Mouse (Mus musculus) kidney, adult 2 months (tissue): ENCODE data around the gene Tet3. TPM values are rescaled to one million over a fixed set of nuclear protein-coding genes. Genes with fewer than 3 reads are reported as not detected.

ENCODE experiments used
- DNase-seq: peaks from one replicate; pipeline ENCODE4 v3.0.0; 2021
- H3K27ac ChIP-seq: fragments of 200-500 bp; 2 replicates; pipeline ENCODE4 v1.5.1; 2012; ENCODE audit warnings: low read depth, low read length, control low read depth, inconsistent platforms; ENCODE audit not compliant: insufficient read depth
- H3K27me3 ChIP-seq: fragments of 200-500 bp; replicated peaks from 2 replicates; pipeline ENCODE4 v1.6.1; 2012; ENCODE audit warnings: mild to moderate bottlenecking, moderate library complexity, low read length, inconsistent platforms; ENCODE audit not compliant: control insufficient read depth, insufficient read depth
- H3K36me3 ChIP-seq: fragments of 200-500 bp; 2 replicates; pipeline ENCODE4 v1.6.1; 2012; ENCODE audit warnings: mild to moderate bottlenecking, moderate library complexity, low read length, inconsistent platforms; ENCODE audit not compliant: control insufficient read depth, insufficient read depth
- H3K4me1 ChIP-seq: fragments of 200-500 bp; 2 replicates; pipeline ENCODE4 v1.6.1; 2011; ENCODE audit warnings: low read length; ENCODE audit not compliant: control insufficient read depth, insufficient read depth
- H3K4me3 ChIP-seq: fragments of 200-500 bp; 2 replicates; pipeline ENCODE4 v1.5.1; 2011; ENCODE audit warnings: mild to moderate bottlenecking, low read depth, low read length, control low read depth; ENCODE audit not compliant: insufficient read depth
- CTCF ChIP-seq: fragments of 200-500 bp; conservative IDR thresholded peaks from 2 replicates; pipeline ENCODE4 v1.5.1; 2011; ENCODE audit warnings: low read depth, mild to moderate bottlenecking, control low read depth, low read length, moderate library complexity, mixed read lengths; ENCODE audit not compliant: insufficient read depth, insufficient read length
- POLR2A ChIP-seq: fragments of 200-500 bp; IDR thresholded peaks from one replicate; pipeline ENCODE4 v1.6.1; 2011; ENCODE audit warnings: low read depth, low read length, control low read depth
- WGBS: fragments of 180-500 bp; shearing (Covaris S2); methylation state at CpG from one replicate; pipeline ENCODE4 v1.1.7; 2018; 5-methylcytosine and 5-hydroxymethylcytosine counted together
- polyA plus RNA-seq: library from polyadenylated mRNA; depleted of rRNA; stranded (reverse); fragments of >200 nt; gene quantifications from 2 replicates; pipeline ENCODE4 v1.2.3, GENCODE M21; 2012

The Tet3 gene
- polyA plus RNA-seq, 1 experiment, result 8.0 TPM

DNA sequence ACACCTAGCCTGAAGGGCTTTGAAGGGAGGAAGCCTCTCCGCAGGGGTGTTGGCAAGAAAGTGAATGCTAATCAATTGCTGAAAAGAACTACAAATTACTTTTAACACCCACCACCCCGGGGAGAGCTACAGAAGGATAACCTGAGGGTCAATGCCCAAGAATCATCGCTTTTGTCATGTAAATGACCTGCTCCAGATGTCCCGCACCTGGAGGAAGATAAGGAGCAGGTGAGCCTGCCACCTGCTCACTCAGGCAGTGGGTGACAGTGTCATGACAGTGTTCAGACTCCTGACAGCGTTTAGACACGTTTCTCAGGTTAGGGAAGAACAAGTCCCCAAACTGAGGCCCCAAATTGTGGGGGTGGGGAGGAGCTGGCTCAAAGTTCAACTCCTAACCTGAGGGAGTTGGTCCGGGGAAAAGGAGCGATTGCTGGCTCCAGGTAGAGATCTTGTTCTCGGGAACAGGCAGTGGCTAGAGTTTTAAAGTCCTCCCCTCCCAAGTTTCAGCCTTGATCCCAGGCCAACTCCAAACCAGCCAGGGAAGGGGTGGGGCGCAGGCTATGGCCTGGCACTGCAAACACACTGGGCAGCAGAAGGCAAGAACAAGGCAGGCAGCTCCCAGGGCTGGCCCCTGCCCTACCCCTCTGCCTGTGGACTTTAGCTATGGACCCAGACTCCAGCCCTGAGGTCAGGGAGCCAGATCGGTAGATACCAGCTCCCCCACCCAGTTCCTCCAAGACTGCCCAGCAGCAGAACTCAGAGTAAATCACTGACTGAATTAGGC lies 36.8 kb downstream of the Tet3 start:
- Histone ChIP-seq H3K36me3 (no peaks in the 10 kb centered on the region), H3K27me3 (no peaks in the 10 kb centered on the region), H3K27ac (peak overlapping the region; percentile 58), H3K4me3 (no peak overlapping the region), H3K4me1 (peaks cover 35% of the 10 kb centered on the region)
- peak; percentile 95 for DNase-seq
- WGBS, result 25% methylated on average over 11 of the region's 11 CpGs
- TF ChIP-seq CTCF (no peak), POLR2A (no peak)

DNA sequence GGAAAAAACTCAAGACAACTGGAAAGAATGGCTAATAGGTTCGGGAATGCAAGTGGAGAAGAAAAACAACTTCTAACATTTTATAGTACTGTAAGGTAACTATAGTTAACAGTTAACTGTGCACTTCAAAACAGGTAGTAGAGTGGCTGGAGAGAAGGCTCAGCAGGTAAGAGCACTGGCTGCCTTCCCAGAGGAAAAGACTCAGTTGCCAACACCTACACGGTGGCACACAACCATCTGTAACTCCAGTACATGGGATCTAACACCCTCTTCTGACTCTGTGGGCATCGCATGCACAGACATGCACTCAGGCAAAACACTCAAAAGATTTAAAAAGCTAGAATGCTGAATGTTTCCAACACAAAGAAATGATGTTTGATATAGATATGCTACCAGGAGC lies 39.4 kb downstream of the Tet3 start:
- no peaks in the 10 kb centered on the region for H3K27me3 ChIP-seq
- 38% methylated on average over 3 of the region's 3 CpGs for WGBS
- H3K36me3 ChIP-seq, result no peaks in the 10 kb centered on the region
- no peak overlapping the region for H3K4me3 ChIP-seq
- DNase-seq, result peak; percentile 64
- peaks cover 48% of the 10 kb centered on the region for H3K4me1 ChIP-seq
- TF ChIP-seq CTCF (no peak), POLR2A (no peak)
- H3K27ac ChIP-seq, result no peak overlapping the region

- Histone ChIP-seq H3K36me3 (no peaks in the 10 kb centered on the region), H3K27me3 (no peaks in the 10 kb centered on the region), H3K27ac (no peak overlapping the region), H3K4me3 (no peak overlapping the region), H3K4me1 (peaks cover 40% of the 10 kb centered on the region)
- TF ChIP-seq POLR2A (no peak), CTCF (no peak)
- WGBS, result 81% methylated on average over 3 of the region's 3 CpGs
- DNase-seq, result no peak
Measured at GRCm38 (mm10) chr6:83417531-83417930, 41.4 kb downstream of the Tet3 start.

GRCm38 (mm10) chr6:83417104-83417502 lies 41.8 kb downstream of the Tet3 start:
- Histone ChIP-seq H3K4me1 (peaks cover 40% of the 10 kb centered on the region), H3K4me3 (no peak overlapping the region), H3K27ac (no peak overlapping the region), H3K36me3 (no peaks in the 10 kb centered on the region), H3K27me3 (no peaks in the 10 kb centered on the region)
- DNase-seq, result no peak
- WGBS, result 81% methylated on average over 2 of the region's 2 CpGs
- TF ChIP-seq POLR2A (no peak), CTCF (no peak)

GRCm38 (mm10) chr6:83416261-83417103 lies 42.4 kb downstream of the Tet3 start:
- no peak for DNase-seq

GRCm38 (mm10) chr6:83415356-83415940 lies 43.4 kb downstream of the Tet3 start:
- TF ChIP-seq POLR2A (no peak), CTCF (no peak)
- H3K27ac ChIP-seq, result 0 out of 2 replicates have a peak overlapping the region, but pooled peaks have one; percentile 14
- no peak overlapping the region for H3K4me3 ChIP-seq
- DNase-seq, result peak; percentile 43
- H3K36me3 ChIP-seq, result no peaks in the 10 kb centered on the region
- 60% methylated on average over 12 of the region's 12 CpGs for WGBS
- no peaks in the 10 kb centered on the region for H3K27me3 ChIP-seq
- H3K4me1 ChIP-seq, result peaks cover 31% of the 10 kb centered on the region

More at GRCm38 (mm10) chr6:83416261-83417103, 42.4 kb downstream of the Tet3 start:
- no peaks in the 10 kb centered on the region for H3K36me3 ChIP-seq
- no peaks in the 10 kb centered on the region for H3K27me3 ChIP-seq
- no peak overlapping the region for H3K4me3 ChIP-seq
- 31% methylated on average over 3 of the region's 3 CpGs for WGBS
- no peak for TF ChIP-seq POLR2A
- no peak for TF ChIP-seq CTCF
- H3K27ac ChIP-seq, result no peak overlapping the region; the same call in 1 of the 2 replicates
- peaks cover 34% of the 10 kb centered on the region for H3K4me1 ChIP-seq
